Mouse (Mus musculus): ENCODE measurements around the gene Gm10306. TPM values are rescaled to one million over a fixed set of nuclear protein-coding genes. Genes with fewer than 3 reads are reported as not detected.

The Gm10306 gene
- total and polyA plus RNA-seq, 2 experiments from 2014 or later = 0.26 TPM; not detected in 1

DNA sequence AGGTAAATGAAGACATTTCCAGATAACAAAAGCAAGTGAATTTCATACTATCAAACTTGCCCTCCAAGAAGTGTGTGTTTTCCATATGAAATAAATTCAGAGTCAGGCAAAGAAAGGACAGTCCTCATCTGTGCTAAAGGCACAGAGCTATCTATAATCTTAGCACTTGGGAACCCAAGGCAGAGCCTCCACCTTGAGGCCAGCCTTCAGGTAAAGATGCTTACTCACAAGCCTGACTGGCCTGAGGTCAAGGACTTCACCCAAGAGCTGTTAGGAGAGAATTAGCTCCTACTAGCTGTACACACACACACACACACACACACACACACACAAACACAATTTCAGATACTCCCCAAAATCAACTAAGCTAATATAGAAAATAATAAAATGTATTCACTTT, 36.4 kb downstream of the Gm10306 start:
- no peak for TF ChIP-seq CTCF (IDR thresholded peaks at IDR 0.05; ENCODE audit: low read depth)
- TF ChIP-seq EP300 (IDR thresholded peaks at IDR 0.05; ENCODE audit: low read depth) = no peak
- no peaks in the 10 kb centered on the region for H3K27me3 ChIP-seq (ENCODE audit: control insufficient read depth, insufficient read depth, low read length)

DNA sequence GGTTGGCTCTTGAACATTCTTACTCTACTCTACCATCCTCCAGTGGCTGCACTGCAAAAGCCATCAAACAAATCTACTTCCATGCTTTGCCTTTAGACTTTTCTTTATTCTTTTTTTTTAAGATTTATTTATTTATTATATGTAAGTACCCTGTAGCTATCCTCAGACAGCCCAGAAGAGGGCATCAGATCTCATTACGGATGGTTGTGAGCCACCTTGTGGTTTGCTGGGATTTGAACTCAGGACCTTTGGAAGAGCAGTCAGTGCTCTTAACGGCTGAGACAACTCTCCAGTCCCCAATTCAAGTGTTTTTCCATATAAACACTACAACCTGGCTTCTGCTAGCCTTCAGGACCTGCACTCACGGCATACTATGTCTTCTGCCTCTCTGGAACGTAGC, 45.0 kb downstream of the Gm10306 start:
- H3K27me3 ChIP-seq (ENCODE audit: control insufficient read depth, insufficient read depth, low read length) = no peaks in the 10 kb centered on the region
- peaks cover 7% of the 10 kb centered on the region; the same call in 1 of the 2 replicates for H3K4me1 ChIP-seq (ENCODE audit: control insufficient read depth, insufficient read depth)
- no peaks in the 10 kb centered on the region for H3K9me3 ChIP-seq (replicated peaks; ENCODE audit: control insufficient read depth, low read length)
- WGBS = 85% methylated on average over 4 of the region's 4 CpGs
- no peak for DNase-seq (ENCODE audit: low spot score)
- no peak overlapping the region for H3K9ac ChIP-seq (replicated peaks; ENCODE audit: low read depth, low read length)
- no peak overlapping the region for H3K4me3 ChIP-seq (ENCODE audit: low read depth, low read length)
- H3K36me3 ChIP-seq (replicated peaks; ENCODE audit: control insufficient read depth, insufficient read depth, low read length) = no peaks in the 10 kb centered on the region
- H3K27ac ChIP-seq (ENCODE audit: low read depth) = no peak overlapping the region
- ATAC-seq (ENCODE audit: insufficient read depth, low read depth) = no peak
- H3K4me2 ChIP-seq (ENCODE audit: low read depth, low read length) = peak overlapping the region; percentile 72; the same call in 1 of the 2 replicates
- TF ChIP-seq EP300 (IDR thresholded peaks at IDR 0.05; ENCODE audit: low read depth) = no peak
- TF ChIP-seq CTCF (IDR thresholded peaks at IDR 0.05; ENCODE audit: low read depth) = 0 out of 2 replicates have a peak, but pooled peaks have one; percentile 6

More for the DNA sequence above, 36.4 kb downstream of the Gm10306 start:
- Histone ChIP-seq H3K27ac (ENCODE audit: low read depth) (no peak overlapping the region), H3K4me1 (ENCODE audit: control insufficient read depth, insufficient read depth) (0 out of 2 replicates have a peak, but pooled peaks cover 7% of the 10 kb centered on the region), H3K36me3 (replicated peaks; ENCODE audit: control insufficient read depth, insufficient read depth, low read length) (no peaks in the 10 kb centered on the region), H3K9ac (replicated peaks; ENCODE audit: low read depth, low read length) (no peak overlapping the region), H3K9me3 (replicated peaks; ENCODE audit: control insufficient read depth, low read length) (no peaks in the 10 kb centered on the region), H3K4me3 (ENCODE audit: low read depth, low read length) (no peak overlapping the region), H3K4me2 (ENCODE audit: low read depth, low read length) (no peak overlapping the region)
- no peak for ATAC-seq (ENCODE audit: insufficient read depth, low read depth)
- DNase-seq (ENCODE audit: low spot score) = no peak

DNA sequence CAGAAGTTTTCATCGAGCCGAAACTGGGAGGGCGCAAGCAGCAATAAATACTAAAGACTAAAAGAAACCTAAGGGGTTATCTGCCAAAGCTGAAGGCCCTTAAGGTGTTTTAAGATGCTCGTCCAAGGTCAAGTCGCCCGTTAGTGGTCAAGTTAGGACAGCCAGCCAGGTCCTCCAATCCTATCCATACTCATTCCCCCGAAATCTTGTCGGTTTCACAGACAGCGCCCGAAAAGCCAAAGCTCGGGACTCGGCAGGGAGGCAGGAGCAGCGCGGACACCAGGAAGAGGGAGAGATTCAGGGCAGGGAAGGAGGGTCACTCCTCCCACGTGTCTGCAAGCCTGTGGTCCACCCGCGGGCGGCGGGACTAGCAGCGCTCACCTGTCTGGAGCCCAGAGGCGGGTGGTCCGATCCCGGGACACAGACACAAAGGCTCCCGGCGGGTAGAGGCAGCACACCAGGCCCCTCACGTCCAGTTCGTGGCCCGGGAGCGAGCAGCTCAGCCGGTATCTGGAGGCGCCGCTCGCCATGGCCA, 46.2 kb downstream of the Gm10306 start:
- Histone ChIP-seq H3K4me2 (ENCODE audit: low read depth, low read length) (peak overlapping the region; percentile 72), H3K9me3 (replicated peaks; ENCODE audit: control insufficient read depth, low read length) (no peaks in the 10 kb centered on the region), H3K4me3 (ENCODE audit: low read depth, low read length) (peak overlapping the region; percentile 90), H3K9ac (replicated peaks; ENCODE audit: low read depth, low read length) (peak overlapping the region; percentile 77), H3K27ac (ENCODE audit: low read depth) (peak overlapping the region; percentile 89), H3K27me3 (ENCODE audit: control insufficient read depth, insufficient read depth, low read length) (no peaks in the 10 kb centered on the region), H3K36me3 (replicated peaks; ENCODE audit: control insufficient read depth, insufficient read depth, low read length) (no peaks in the 10 kb centered on the region), H3K4me1 (ENCODE audit: control insufficient read depth, insufficient read depth) (peaks cover 7% of the 10 kb centered on the region; the same call in 1 of the 2 replicates)
- TF ChIP-seq CTCF (IDR thresholded peaks at IDR 0.05; ENCODE audit: low read depth) (no peak), EP300 (IDR thresholded peaks at IDR 0.05; ENCODE audit: low read depth) (no peak)
- peak; percentile 71 for ATAC-seq (ENCODE audit: insufficient read depth, low read depth)
- under 1% methylated on average over 32 of the region's 33 CpGs for WGBS
- DNase-seq (ENCODE audit: low spot score) = peak; percentile 39

DNA sequence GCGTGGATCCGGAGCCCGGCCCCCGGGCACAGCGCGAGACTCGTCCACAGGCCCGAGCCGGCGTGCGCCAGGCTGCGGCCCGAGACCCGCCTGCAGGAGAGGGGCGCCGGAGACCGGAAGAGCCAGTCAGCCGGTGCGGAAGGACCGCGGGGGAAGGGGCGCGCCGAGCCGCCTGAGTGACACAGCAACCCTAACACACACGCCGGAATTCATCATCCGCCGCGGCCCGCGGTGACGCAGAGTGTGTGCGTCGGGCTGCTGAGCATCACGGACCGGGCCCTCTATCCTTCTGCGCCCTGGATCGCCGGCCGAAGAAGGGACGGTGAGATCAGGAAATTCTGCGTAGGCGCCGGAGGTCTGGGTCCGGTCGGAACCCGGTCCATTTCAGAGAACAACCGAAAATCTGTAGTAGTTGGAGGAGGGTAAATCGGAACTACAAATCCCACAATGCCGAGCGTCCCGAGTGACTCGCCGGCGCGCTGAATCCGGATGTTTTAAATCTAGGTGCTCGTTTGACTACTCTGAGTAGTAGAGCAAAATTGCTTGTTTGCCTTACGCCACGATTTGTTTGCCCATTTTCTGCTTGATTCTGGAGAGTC, 46.8 kb downstream of the Gm10306 start, which contains the start of gene Plaa:
Gene Plaa (minus strand): TSS at position 214 of the 599 bp plus-strand sequence.
- peak within 1 kb of the TSS; percentile 72 for H3K4me2 ChIP-seq (ENCODE audit: low read depth, low read length)
- TF ChIP-seq CTCF (IDR thresholded peaks at IDR 0.05; ENCODE audit: low read depth) (no peak), EP300 (IDR thresholded peaks at IDR 0.05; ENCODE audit: low read depth) (no peak; the same call in 1 of the 2 replicates)
- under 1% methylated on average over 60 of the region's 61 CpGs for WGBS
- H3K36me3 ChIP-seq (replicated peaks; ENCODE audit: control insufficient read depth, insufficient read depth, low read length) = no peaks in the 10 kb centered on the region
- H3K4me1 ChIP-seq (ENCODE audit: control insufficient read depth, insufficient read depth) = peaks cover 7% of the 10 kb centered on the region; the same call in 1 of the 2 replicates
- peak within 1 kb of the TSS; percentile 77 for H3K9ac ChIP-seq (replicated peaks; ENCODE audit: low read depth, low read length)
- peak within 1 kb of the TSS; percentile 90 for H3K4me3 ChIP-seq (ENCODE audit: low read depth, low read length)
- DNase-seq (ENCODE audit: low spot score) (peak; percentile 90), ATAC-seq (ENCODE audit: insufficient read depth, low read depth) (peak; percentile 98)
- H3K27ac ChIP-seq (ENCODE audit: low read depth) = peak within 1 kb of the TSS; percentile 89
- no peaks in the 10 kb centered on the region for H3K27me3 ChIP-seq (ENCODE audit: control insufficient read depth, insufficient read depth, low read length)
- no peaks in the 10 kb centered on the region for H3K9me3 ChIP-seq (replicated peaks; ENCODE audit: control insufficient read depth, low read length)

DNA sequence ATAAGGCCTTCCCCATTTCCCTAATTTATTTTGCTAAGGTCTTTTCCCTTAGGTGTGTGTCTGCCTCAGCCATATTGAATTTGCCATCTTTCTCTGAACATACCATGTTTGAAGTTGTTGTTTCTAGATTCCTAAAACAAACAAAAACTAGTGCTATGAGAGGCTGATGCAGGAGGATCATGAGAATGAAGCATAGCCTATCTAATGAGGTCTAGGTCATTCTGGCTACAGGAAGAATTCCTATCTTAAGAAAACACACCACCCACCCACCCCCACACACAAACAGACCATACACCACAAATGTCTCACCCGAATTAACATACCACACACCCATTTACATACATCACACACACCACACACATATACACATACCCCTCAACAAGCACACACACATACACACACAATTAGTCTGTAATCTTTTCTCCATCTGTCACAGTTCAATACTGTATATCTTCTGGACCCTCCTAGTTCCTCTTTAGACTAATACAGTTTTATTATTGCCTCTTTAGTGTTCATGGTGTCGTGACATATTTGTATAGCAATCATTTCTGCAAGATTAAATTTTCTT, 48.2 kb downstream of the Gm10306 start:
- Histone ChIP-seq H3K27me3 (ENCODE audit: control insufficient read depth, insufficient read depth, low read length) (no peaks in the 10 kb centered on the region), H3K4me1 (ENCODE audit: control insufficient read depth, insufficient read depth) (peaks cover 7% of the 10 kb centered on the region; the same call in 1 of the 2 replicates), H3K4me3 (ENCODE audit: low read depth, low read length) (no peak overlapping the region), H3K27ac (ENCODE audit: low read depth) (no peak overlapping the region), H3K9me3 (replicated peaks; ENCODE audit: control insufficient read depth, low read length) (no peaks in the 10 kb centered on the region), H3K9ac (replicated peaks; ENCODE audit: low read depth, low read length) (no peak overlapping the region), H3K4me2 (ENCODE audit: low read depth, low read length) (no peak overlapping the region), H3K36me3 (replicated peaks; ENCODE audit: control insufficient read depth, insufficient read depth, low read length) (no peaks in the 10 kb centered on the region)
- 75% methylated on average over 2 of the region's 2 CpGs for WGBS
- no peak for DNase-seq (ENCODE audit: low spot score)
- no peak for TF ChIP-seq EP300 (IDR thresholded peaks at IDR 0.05; ENCODE audit: low read depth)
- no peak for TF ChIP-seq CTCF (IDR thresholded peaks at IDR 0.05; ENCODE audit: low read depth)
- no peak for ATAC-seq (ENCODE audit: insufficient read depth, low read depth)

Measured in heart, postnatal 0 days (tissue).